Mouse (Mus musculus): ENCODE results near the gene Trib3. TPM values are rescaled to one million over a fixed set of nuclear protein-coding genes. Genes with fewer than 3 reads are reported as not detected.
"Not testable (repeated sequence)": the region's sequence is repeated elsewhere in the genome, so short reads cannot be mapped to it uniquely, and the experiment has no call there.

Gene Trib3
- polyA plus RNA-seq, 3 experiments from 2014 or later, result 1.7 to 3.5 (median 2.1) TPM

DNA sequence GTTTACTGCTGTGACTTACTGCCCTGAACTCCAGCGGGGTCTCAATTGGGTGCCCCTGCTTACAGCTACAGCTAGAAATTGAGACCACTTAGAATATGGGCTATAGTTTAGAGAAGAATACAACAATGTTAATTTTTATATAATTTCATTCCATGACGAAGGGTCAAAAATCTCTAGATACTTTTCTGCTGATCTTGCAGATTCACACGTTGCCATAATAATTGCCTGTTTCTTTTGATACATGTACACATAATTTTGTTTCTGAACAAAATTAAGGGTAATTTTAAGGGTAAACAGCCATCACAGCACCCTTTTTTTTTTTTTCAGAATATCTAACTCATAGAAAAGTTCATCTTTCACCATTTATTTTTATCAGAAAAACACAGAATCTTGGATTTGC, 36.6 kb downstream of the Trib3 start:
- ATAC-seq, result no peak

DNA sequence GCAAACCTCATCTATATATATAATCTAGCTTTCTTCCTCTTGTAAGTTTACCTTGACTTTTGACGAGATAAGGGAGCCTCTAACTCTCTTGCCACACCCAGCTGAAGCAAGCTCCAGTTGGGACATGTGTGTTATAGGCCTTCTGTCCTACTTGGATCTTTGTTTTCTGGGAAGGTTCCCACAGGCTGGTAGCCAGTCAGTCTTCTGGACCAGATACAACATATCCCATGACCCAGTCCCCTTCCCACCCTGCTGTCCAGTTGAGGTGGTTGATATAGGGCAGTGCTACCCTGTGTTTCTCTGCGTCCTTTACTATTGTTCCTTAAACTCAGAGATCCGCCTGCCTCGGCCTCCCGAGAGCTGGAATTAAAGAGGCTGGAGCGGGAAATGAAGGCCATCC, 38.4 kb downstream of the Trib3 start:
- no peak for ATAC-seq

DNA sequence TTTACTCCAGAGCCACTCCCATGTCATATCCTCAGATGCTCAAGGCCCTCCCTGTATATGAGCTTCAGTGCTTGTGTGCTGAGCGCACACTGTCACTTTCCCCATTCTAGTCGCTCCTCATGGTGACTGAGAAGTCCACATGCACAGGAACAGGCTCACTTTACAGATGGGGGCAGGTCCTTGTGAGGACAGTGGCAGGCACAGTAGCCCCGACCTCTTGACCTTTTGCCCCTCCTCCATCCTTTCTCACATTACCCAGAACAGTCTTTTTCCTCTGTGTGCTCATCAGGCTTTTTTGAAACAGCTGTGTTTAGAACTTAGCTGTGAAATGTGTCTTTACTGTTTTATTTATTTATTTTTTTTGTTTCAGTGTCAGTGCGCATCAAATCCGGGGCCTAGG, 40.1 kb downstream of the Trib3 start:
- no peak for ATAC-seq

- ATAC-seq, result no peak
Observed at GRCm38 (mm10) chr2:152302862-152303261, 41.0 kb downstream of the Trib3 start.

DNA sequence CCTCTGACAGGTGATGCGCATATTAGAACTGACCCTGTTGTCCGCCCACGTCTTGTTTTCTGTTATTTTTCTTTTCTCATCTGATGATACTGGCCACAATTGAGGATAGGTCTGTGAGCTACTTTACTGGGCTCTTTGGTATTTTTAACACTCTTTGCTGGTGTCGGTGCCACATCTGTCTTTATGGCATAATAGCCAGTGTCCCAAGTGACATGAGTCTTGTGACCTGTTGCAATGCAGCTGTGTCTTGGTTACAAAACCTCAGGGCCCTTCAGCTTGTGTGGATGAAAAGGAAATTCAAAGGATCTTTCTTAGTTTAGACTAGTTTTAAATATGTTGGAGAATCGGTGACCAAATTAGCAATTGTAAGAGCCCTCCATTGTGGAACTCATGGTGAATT, 49.3 kb downstream of the Trib3 start:
- ATAC-seq, result no peak

DNA sequence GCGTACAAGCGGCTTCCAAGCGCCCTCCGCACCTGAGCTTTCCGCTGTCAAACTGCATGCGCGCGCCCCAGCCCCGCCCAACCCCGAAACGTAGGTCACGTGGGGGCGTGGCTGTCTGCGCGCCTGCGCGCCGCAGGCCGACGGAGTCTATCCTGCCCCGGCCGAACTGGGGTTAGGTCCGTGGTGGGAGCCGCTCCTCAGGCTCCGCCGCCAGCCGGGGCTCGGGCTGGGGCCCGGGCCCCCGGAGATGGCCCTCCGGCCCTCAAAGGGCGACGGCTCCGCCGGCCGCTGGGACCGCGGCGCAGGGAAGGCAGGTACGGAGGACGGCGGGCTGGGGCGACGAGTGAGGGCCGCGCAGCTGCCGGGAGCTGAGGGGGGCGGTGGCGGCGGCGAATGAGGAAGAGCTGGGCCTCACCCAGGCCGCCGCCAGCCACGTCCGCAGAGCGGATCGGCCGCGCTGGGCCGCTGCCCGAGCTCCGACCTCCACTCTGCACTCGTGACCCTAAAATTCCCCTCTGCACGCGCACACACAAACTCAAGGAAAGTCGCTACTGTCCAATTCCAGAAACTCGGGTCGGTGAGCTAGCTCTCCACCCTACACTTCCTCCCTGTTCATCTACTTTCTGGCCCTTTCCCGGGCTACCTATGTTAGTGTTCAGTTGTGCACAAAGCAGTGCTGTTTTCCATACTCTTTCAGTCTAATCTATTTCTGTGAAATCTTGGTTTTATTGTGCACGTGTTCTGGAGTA, 49.9 kb downstream of the Trib3 start, which contains the start of gene Tbc1d20:
Tbc1d20 (plus strand) TSS at position 102 of the 749 bp plus-strand sequence.
- peak; percentile 91 for ATAC-seq

DNA sequence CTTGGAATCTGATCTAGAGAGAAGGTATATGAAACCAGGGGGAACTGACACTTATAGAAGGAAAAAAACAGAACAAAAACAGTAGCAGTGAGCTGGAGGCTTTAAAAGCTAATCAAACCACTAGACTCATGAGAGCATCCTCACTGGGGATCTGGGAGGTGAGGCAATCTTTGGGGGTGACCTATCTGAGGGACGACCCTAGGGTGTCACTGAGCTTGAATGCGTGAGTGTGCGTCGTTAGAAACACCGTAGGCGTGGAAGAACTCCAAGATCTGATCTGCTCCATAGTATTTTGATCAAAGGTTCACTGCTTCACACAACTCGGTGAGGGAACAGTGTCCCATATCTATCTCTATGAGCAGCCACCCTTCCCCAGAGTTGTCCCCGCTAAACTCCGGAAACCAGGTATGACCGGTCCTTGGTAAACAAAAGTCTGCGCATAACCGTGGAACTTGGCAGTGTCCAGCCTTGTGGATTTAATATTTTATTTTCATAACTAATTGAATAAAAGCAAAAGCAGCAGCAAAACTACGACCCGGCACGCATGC, 50.6 kb downstream of the Trib3 start:
- peak; percentile 33 for ATAC-seq

DNA sequence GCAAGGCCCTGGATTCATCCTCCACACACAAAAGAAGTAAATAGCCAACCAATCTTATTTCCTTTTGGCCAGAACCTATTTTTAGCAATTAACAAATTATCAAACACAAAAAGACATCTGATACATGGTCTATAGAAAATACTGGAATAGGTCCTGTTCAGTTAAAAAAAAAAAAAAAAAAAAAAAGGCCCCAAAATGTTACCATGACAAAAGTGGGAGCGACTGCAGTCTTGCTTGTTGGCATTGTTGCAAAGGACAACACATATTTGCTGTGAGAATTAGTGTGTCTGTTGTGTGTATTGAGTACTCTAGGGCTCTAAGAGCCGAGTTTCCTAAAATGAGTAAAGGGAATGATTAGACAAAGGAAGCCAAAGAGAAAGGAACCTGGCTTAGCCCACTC, 51.4 kb downstream of the Trib3 start:
- ATAC-seq, result no peak

DNA sequence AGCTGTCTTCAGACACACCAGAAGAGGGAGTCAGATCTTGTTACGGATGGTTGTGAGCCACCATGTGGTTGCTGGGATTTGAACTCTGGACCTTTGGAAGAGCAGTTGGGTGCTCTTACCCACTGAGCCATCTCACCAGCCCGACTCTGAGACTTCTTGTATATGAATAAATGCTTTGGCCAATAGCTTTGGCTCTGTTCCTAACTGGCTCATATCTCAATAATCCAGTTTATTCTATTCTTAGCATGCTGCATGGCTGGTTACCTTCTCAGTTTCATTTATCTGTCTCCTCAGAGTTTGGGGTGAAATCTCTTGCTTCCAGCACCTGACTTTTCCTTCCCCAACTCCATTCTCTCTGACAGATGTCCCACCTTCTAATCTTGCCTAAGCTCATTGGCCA, 54.2 kb downstream of the Trib3 start:
- ATAC-seq, result not testable (repeated sequence)

DNA sequence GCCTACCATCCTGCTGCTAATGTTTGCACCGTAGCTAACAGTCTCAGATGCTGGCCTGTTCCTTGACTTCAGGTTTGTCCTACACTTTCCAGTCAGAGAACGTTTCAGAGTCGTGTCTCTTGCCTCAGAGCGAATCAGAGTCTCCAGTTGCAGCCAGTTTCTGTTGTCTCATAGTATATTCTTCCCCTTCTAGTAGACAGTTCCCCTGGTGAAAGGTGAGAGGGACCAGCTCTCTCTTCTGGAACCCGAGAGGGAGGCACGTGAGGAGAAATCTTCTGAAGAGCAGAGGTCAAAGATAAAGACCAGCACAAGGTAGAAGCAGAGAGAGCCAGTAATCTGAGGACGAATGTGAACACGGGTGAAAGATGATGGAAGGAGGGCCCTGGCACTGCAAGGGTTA, 55.8 kb downstream of the Trib3 start:
- no peak for ATAC-seq

- ATAC-seq, result no peak
Observed at GRCm38 (mm10) chr2:152287560-152287959, 56.3 kb downstream of the Trib3 start.

Other genes starting within 250 kb of the Trib3 start
- gene Srxn1, start 238.5 kb downstream of the Trib3 start, polyA plus RNA-seq (2017; shearing (Covaris generic)), result 1 to 10 TPM; 2.5 to 8.0 (median 3.3) TPM
- not detected for gene Tcf15, start 200.5 kb downstream of the Trib3 start, polyA plus RNA-seq (2017; shearing (Covaris generic))
- gene Csnk2a1, start 117.2 kb downstream of the Trib3 start, polyA plus RNA-seq (2017; shearing (Covaris generic)), result 10 to 100 TPM; 57.1 to 89.9 (median 83.2) TPM
- 10 to 100 TPM; 16.1 to 19.1 (median 16.8) TPM for gene Tbc1d20, start 50.2 kb downstream of the Trib3 start, polyA plus RNA-seq (2017; shearing (Covaris generic))
- 10 to 100 TPM; 54.0 to 68.9 (median 63.6) TPM for gene Rbck1, start 11.4 kb downstream of the Trib3 start, polyA plus RNA-seq (2017; shearing (Covaris generic))
- gene Nrsn2, start 32.6 kb upstream of the Trib3 start, polyA plus RNA-seq (2017; shearing (Covaris generic)), result not detected
- under 1 TPM in 2 of 3 experiments, not detected in 1; 0.39 to 0.49 TPM for gene Sox12, start 54.0 kb upstream of the Trib3 start, polyA plus RNA-seq (2017; shearing (Covaris generic))
- gene Zcchc3, start 71.0 kb upstream of the Trib3 start, polyA plus RNA-seq (2017; shearing (Covaris generic)), result under 1 TPM; 0.34 to 0.95 (median 0.93) TPM
- not detected for gene 6820408C15Rik, start 71.6 kb upstream of the Trib3 start, polyA plus RNA-seq (2017; shearing (Covaris generic))
- not detected for gene Defb23, start 120.6 kb upstream of the Trib3 start, polyA plus RNA-seq (2017; shearing (Covaris generic))
- not detected for gene Defb20, start 133.0 kb upstream of the Trib3 start, polyA plus RNA-seq (2017; shearing (Covaris generic))
- gene Defb22, start 146.1 kb upstream of the Trib3 start, polyA plus RNA-seq (2017; shearing (Covaris generic)), result not detected
- not detected for gene Defb26, start 167.7 kb upstream of the Trib3 start, polyA plus RNA-seq (2017; shearing (Covaris generic))
- gene Defb28, start 174.2 kb upstream of the Trib3 start, polyA plus RNA-seq (2017; shearing (Covaris generic)), result not detected
- gene Defb29, start 196.1 kb upstream of the Trib3 start, polyA plus RNA-seq (2017; shearing (Covaris generic)), result not detected
- gene Gm17416, start 225.3 kb upstream of the Trib3 start, polyA plus RNA-seq (2017; shearing (Covaris generic)), result not detected
- not detected for gene Defb21, start 228.7 kb upstream of the Trib3 start, polyA plus RNA-seq (2017; shearing (Covaris generic))
- gene Defb19, start 236.3 kb upstream of the Trib3 start, polyA plus RNA-seq (2017; shearing (Covaris generic)), result not detected